ENCODE assay signal across 24 mouse cellular contexts in genomic region chr8:117060306-117060705, GRCm38 (mm10). TPM values are rescaled to one million over a fixed set of nuclear protein-coding genes. Genes with fewer than 3 reads are reported as not detected.
DNase-seq lines count a peak whose midpoint lies in the region; ATAC-seq and TF ChIP-seq lines count a peak whose summit lies in the region.
"Had no signal": no experiment of that assay in that cellular context is flagged by ENCODE, and none has a peak within 500 bp of the region (broad histone marks: within the 10 kb centered on the region; RNA-seq: fewer than 3 reads in every experiment).

No protein-coding gene starts in this region.

- no peaks in the 10 kb centered on the region for H3K27me3 ChIP-seq in hindbrain, postnatal 0 days (ENCODE audit: insufficient read depth, low read length)
- H3K27me3 ChIP-seq in hindbrain, embryonic 13.5 days, result peaks cover 2% of the 10 kb centered on the region; the same call in 1 of the 2 replicates
- no peaks in the 10 kb centered on the region for H3K27me3 ChIP-seq in midbrain, embryonic 11.5 days (ENCODE audit: control insufficient read depth, insufficient read depth, low read length)
- H3K27me3 ChIP-seq in midbrain, embryonic 10.5 days (ENCODE audit: low read depth, poor library complexity, severe bottlenecking), result no peaks in the 10 kb centered on the region
- no peaks in the 10 kb centered on the region for H3K27me3 ChIP-seq in kidney, embryonic 14.5 days (ENCODE audit: control insufficient read depth, insufficient read depth, low read length)
- H3K27me3 ChIP-seq in stomach, postnatal 0 days (ENCODE audit: control insufficient read depth, insufficient read depth, low read length), result no peaks in the 10 kb centered on the region
- H3K27me3 ChIP-seq: embryonic facial prominence, embryonic 12.5 days; heart, embryonic 15.5 days; limb, embryonic 13.5 days had no signal

- no peak for DNase-seq in hindbrain, postnatal 0 days (ENCODE audit: low spot score)
- DNase-seq in midbrain, embryonic 11.5 days (ENCODE audit: low spot score, missing footprints), result peak; percentile 64
- DNase-seq in midbrain, embryonic 10.5 days (ENCODE audit: low spot score), result no peak
- DNase-seq in stomach, postnatal 0 days (ENCODE audit: low spot score), result no peak
- no peak for DNase-seq in gastrocnemius, postnatal 25 days
- DNase-seq in layer of hippocampus, postnatal 14 days (ENCODE audit: low spot score in 2 of 2), result no peak
- DNase-seq: cerebellum, adult 8-10 months; gastrocnemius, postnatal 36 days; lung, adult 18-20 months; lung, postnatal 14 days; thymus, postnatal 36 days had no signal

- no peak for ATAC-seq in hindbrain, postnatal 0 days
- ATAC-seq in hindbrain, embryonic 13.5 days (ENCODE audit: low FRiP score), result no peak
- ATAC-seq in midbrain, embryonic 11.5 days (ENCODE audit: low FRiP score), result no peak
- 0 out of 2 replicates have a peak, but pooled peaks have one; percentile 34 for ATAC-seq in kidney, embryonic 14.5 days (ENCODE audit: low FRiP score, low TSS enrichment)
- ATAC-seq in stomach, postnatal 0 days (ENCODE audit: low FRiP score, low TSS enrichment), result no peak
- ATAC-seq: CD4-positive, CD25-positive, alpha-beta regulatory T cell, adult 4 months; forebrain, embryonic 14.5 days had no signal

- no peaks in the 10 kb centered on the region for H3K9me3 ChIP-seq in hindbrain, postnatal 0 days (ENCODE audit: low read length)
- H3K9me3 ChIP-seq in hindbrain, embryonic 13.5 days, result no peaks in the 10 kb centered on the region
- H3K9me3 ChIP-seq in midbrain, embryonic 11.5 days (ENCODE audit: control insufficient read depth, low read length), result peaks cover 3% of the 10 kb centered on the region; the same call in 1 of the 2 replicates
- peaks cover 6% of the 10 kb centered on the region; the same call in 1 of the 2 replicates for H3K9me3 ChIP-seq in midbrain, embryonic 10.5 days (replicated peaks)
- H3K9me3 ChIP-seq in kidney, embryonic 14.5 days (ENCODE audit: control insufficient read depth, low read length), result 0 out of 2 replicates have a peak, but pooled peaks cover 4% of the 10 kb centered on the region
- no peaks in the 10 kb centered on the region for H3K9me3 ChIP-seq in stomach, postnatal 0 days (ENCODE audit: control insufficient read depth, low read length)
- H3K9me3 ChIP-seq: heart, embryonic 15.5 days had no signal

- 74% methylated on average over 13 of the region's 13 CpGs for WGBS in hindbrain, postnatal 0 days
- WGBS in hindbrain, embryonic 13.5 days, result 73% methylated on average over 13 of the region's 13 CpGs
- WGBS in midbrain, embryonic 11.5 days, result 78% methylated on average over 13 of the region's 13 CpGs
- 79% methylated on average over 13 of the region's 13 CpGs for WGBS in midbrain, embryonic 10.5 days
- 65% methylated on average over 13 of the region's 13 CpGs for WGBS in kidney, embryonic 14.5 days
- 77% methylated on average over 13 of the region's 13 CpGs for WGBS in stomach, postnatal 0 days

- no peaks in the 10 kb centered on the region for H3K4me1 ChIP-seq in hindbrain, postnatal 0 days (ENCODE audit: insufficient read depth, low read length)
- H3K4me1 ChIP-seq in hindbrain, embryonic 13.5 days (replicated peaks), result 0 out of 2 replicates have a peak, but pooled peaks cover 3% of the 10 kb centered on the region
- H3K4me1 ChIP-seq in midbrain, embryonic 11.5 days (ENCODE audit: control insufficient read depth, insufficient read depth, low read length), result peaks cover 3% of the 10 kb centered on the region; the same call in 1 of the 2 replicates
- peaks cover 10% of the 10 kb centered on the region for H3K4me1 ChIP-seq in midbrain, embryonic 10.5 days
- no peaks in the 10 kb centered on the region for H3K4me1 ChIP-seq in kidney, embryonic 14.5 days (ENCODE audit: control insufficient read depth, insufficient read depth, low read length)
- no peaks in the 10 kb centered on the region for H3K4me1 ChIP-seq in stomach, postnatal 0 days (replicated peaks; ENCODE audit: control insufficient read depth, insufficient read depth)
- H3K4me1 ChIP-seq: embryonic facial prominence, embryonic 12.5 days; heart, embryonic 15.5 days; limb, embryonic 13.5 days had no signal

- H3K9ac ChIP-seq in hindbrain, postnatal 0 days (replicated peaks; ENCODE audit: low read length), result no peak overlapping the region
- H3K9ac ChIP-seq in hindbrain, embryonic 13.5 days, result no peak overlapping the region
- H3K9ac ChIP-seq in midbrain, embryonic 11.5 days (ENCODE audit: low read length), result no peak overlapping the region
- no peak overlapping the region for H3K9ac ChIP-seq in kidney, embryonic 14.5 days (ENCODE audit: low read depth, low read length)
- no peak overlapping the region for H3K9ac ChIP-seq in stomach, postnatal 0 days (ENCODE audit: low read length)
- H3K9ac ChIP-seq: embryonic facial prominence, embryonic 12.5 days; heart, embryonic 15.5 days; limb, embryonic 13.5 days had no signal

- no peak for TF ChIP-seq EP300 in stomach, postnatal 0 days (optimal IDR thresholded peaks at IDR 0.05)

- no peak overlapping the region for H3K4me2 ChIP-seq in hindbrain, postnatal 0 days (ENCODE audit: low read depth, low read length)
- H3K4me2 ChIP-seq in hindbrain, embryonic 13.5 days, result no peak overlapping the region
- H3K4me2 ChIP-seq in midbrain, embryonic 11.5 days, result no peak overlapping the region
- H3K4me2 ChIP-seq in kidney, embryonic 14.5 days (replicated peaks; ENCODE audit: low read depth, low read length), result no peak overlapping the region
- no peak overlapping the region for H3K4me2 ChIP-seq in stomach, postnatal 0 days (replicated peaks; ENCODE audit: low read depth)
- H3K4me2 ChIP-seq: embryonic facial prominence, embryonic 12.5 days; heart, embryonic 15.5 days; limb, embryonic 13.5 days had no signal

- TF ChIP-seq CTCF in hindbrain, postnatal 0 days (IDR thresholded peaks at IDR 0.05; ENCODE audit: low read depth), result 0 out of 2 replicates have a peak, but pooled peaks have one; percentile 10
- peak; percentile 17; the same call in 1 of the 2 replicates for TF ChIP-seq CTCF in stomach, postnatal 0 days (IDR thresholded peaks at IDR 0.05; ENCODE audit: low read depth)

- no peaks in the 10 kb centered on the region for H3K36me3 ChIP-seq in hindbrain, postnatal 0 days (ENCODE audit: insufficient read depth, low read length)
- H3K36me3 ChIP-seq in hindbrain, embryonic 13.5 days, result no peaks in the 10 kb centered on the region
- H3K36me3 ChIP-seq in midbrain, embryonic 11.5 days (ENCODE audit: control insufficient read depth, insufficient read depth, low read length), result no peaks in the 10 kb centered on the region
- no peaks in the 10 kb centered on the region for H3K36me3 ChIP-seq in midbrain, embryonic 10.5 days
- no peaks in the 10 kb centered on the region for H3K36me3 ChIP-seq in kidney, embryonic 14.5 days (ENCODE audit: control insufficient read depth, insufficient read depth, low read length)
- H3K36me3 ChIP-seq in stomach, postnatal 0 days (ENCODE audit: control insufficient read depth, insufficient read depth, low read length), result no peaks in the 10 kb centered on the region
- H3K36me3 ChIP-seq: embryonic facial prominence, embryonic 12.5 days; heart, embryonic 15.5 days; limb, embryonic 13.5 days had no signal

- H3K27ac ChIP-seq in hindbrain, postnatal 0 days, result no peak overlapping the region
- H3K27ac ChIP-seq in hindbrain, embryonic 13.5 days, result no peak overlapping the region
- H3K27ac ChIP-seq in midbrain, embryonic 11.5 days (ENCODE audit: low read depth, low read length), result no peak overlapping the region
- no peak overlapping the region for H3K27ac ChIP-seq in midbrain, embryonic 10.5 days (replicated peaks)
- no peak overlapping the region for H3K27ac ChIP-seq in kidney, embryonic 14.5 days (ENCODE audit: low read depth, low read length)
- H3K27ac ChIP-seq in stomach, postnatal 0 days (replicated peaks), result no peak overlapping the region
- H3K27ac ChIP-seq: embryonic facial prominence, embryonic 12.5 days; heart, embryonic 15.5 days; limb, embryonic 13.5 days had no signal

- no peak overlapping the region for H3K4me3 ChIP-seq in hindbrain, postnatal 0 days (ENCODE audit: low read length)
- H3K4me3 ChIP-seq in hindbrain, embryonic 13.5 days, result no peak overlapping the region
- H3K4me3 ChIP-seq in midbrain, embryonic 11.5 days (ENCODE audit: low read depth, low read length), result no peak overlapping the region
- no peak overlapping the region for H3K4me3 ChIP-seq in midbrain, embryonic 10.5 days
- H3K4me3 ChIP-seq in kidney, embryonic 14.5 days (ENCODE audit: low read length), result no peak overlapping the region
- H3K4me3 ChIP-seq in stomach, postnatal 0 days (ENCODE audit: low read depth, low read length), result no peak overlapping the region
- H3K4me3 ChIP-seq: embryonic facial prominence, embryonic 12.5 days; erythroblast, embryonic 14.5 days; heart, embryonic 15.5 days; limb, embryonic 13.5 days had no signal

RNA-seq across cellular contexts. Expression of gene Pkd1l2, which starts 21.9 kb away (rescaled TPM):
- 0.22 and 2.0 TPM in 2 replicates for total RNA-seq in hindbrain, postnatal 0 days (2014; rRNA removed)
- polyA plus RNA-seq in hindbrain, postnatal 0 days (2015; fragmentation: Nextera tagmentation; extraction: Ambion mirVana), result 0.05 and 0.06 TPM in 2 replicates
- 0.03 TPM in 1 of 2 replicates, not detected in the other for polyA plus RNA-seq in hindbrain, embryonic 13.5 days (2015; fragmentation: Nextera tagmentation; extraction: Ambion mirVana)
- not detected in 2 replicates for polyA plus RNA-seq in midbrain, embryonic 11.5 days (2014; fragmentation: Nextera tagmentation; extraction: Ambion mirVana)
- 0.05 TPM in 1 of 2 replicates, not detected in the other for polyA plus RNA-seq in midbrain, embryonic 10.5 days (2016; fragmentation: Nextera tagmentation; extraction: Ambion mirVana)
- not detected in 2 replicates for polyA plus RNA-seq in kidney, embryonic 14.5 days (2014; fragmentation: Nextera tagmentation; extraction: Ambion mirVana)
- 0.08 TPM in 1 of 2 replicates, not detected in the other for polyA plus RNA-seq in stomach, postnatal 0 days (2015; fragmentation: Nextera tagmentation; extraction: Ambion mirVana)
- under 1 TPM; 0.08 to 0.19 TPM for total RNA-seq in gastrocnemius, postnatal 25 days (2021)
- total RNA-seq in layer of hippocampus, postnatal 14 days (2021), result under 1 TPM; 0.14 TPM
- total RNA-seq: hematopoietic stem cell, adult 5-6 weeks; left cerebral cortex, postnatal 10 days; megakaryocyte-erythroid progenitor cell, adult 5-6 weeks had no signal
- polyA plus RNA-seq: CD4-positive, CD25-positive, alpha-beta regulatory T cell, adult 4 months; embryonic facial prominence, embryonic 12.5 days; erythroblast, embryonic 14.5 days; forebrain, embryonic 14.5 days; limb, embryonic 13.5 days had no signal

RNA-seq across cellular contexts. Expression of gene Bco1, which starts 35.3 kb away (rescaled TPM):
- total RNA-seq in hindbrain, postnatal 0 days (2014; rRNA removed), result 0.11 and 0.21 TPM in 2 replicates
- 0.32 and 0.39 TPM in 2 replicates for polyA plus RNA-seq in hindbrain, postnatal 0 days (2015; fragmentation: Nextera tagmentation; extraction: Ambion mirVana)
- 0.21 and 0.27 TPM in 2 replicates for polyA plus RNA-seq in hindbrain, embryonic 13.5 days (2015; fragmentation: Nextera tagmentation; extraction: Ambion mirVana)
- polyA plus RNA-seq in midbrain, embryonic 11.5 days (2014; fragmentation: Nextera tagmentation; extraction: Ambion mirVana), result 0.18 and 0.28 TPM in 2 replicates
- 0.05 and 0.10 TPM in 2 replicates for polyA plus RNA-seq in midbrain, embryonic 10.5 days (2016; fragmentation: Nextera tagmentation; extraction: Ambion mirVana)
- 0.19 and 0.38 TPM in 2 replicates for polyA plus RNA-seq in kidney, embryonic 14.5 days (2014; fragmentation: Nextera tagmentation; extraction: Ambion mirVana)
- 0.49 and 0.53 TPM in 2 replicates for polyA plus RNA-seq in stomach, postnatal 0 days (2015; fragmentation: Nextera tagmentation; extraction: Ambion mirVana)
- total RNA-seq in gastrocnemius, postnatal 25 days (2021), result not detected
- not detected for total RNA-seq in layer of hippocampus, postnatal 14 days (2021)
- total RNA-seq: heart, adult 8-10 months; left cerebral cortex, postnatal 10 days; neutrophil, adult 5-6 weeks had no signal
- polyA plus RNA-seq: CD4-positive, CD25-positive, alpha-beta regulatory T cell, adult 4 months; erythroblast, embryonic 14.5 days; forebrain, embryonic 14.5 days; heart, embryonic 15.5 days had no signal
